Mouse (Mus musculus) embryonic facial prominence, embryonic 14.5 days (tissue): Measurements from ENCODE around the gene Rnf138rt1. TPM values are rescaled to one million over a fixed set of nuclear protein-coding genes. Genes with fewer than 3 reads are reported as not detected.

ENCODE experiments used
- ATAC-seq: fragments of 200-750 bp; cut with Nextera tagmentation; 2 replicates; pipeline ENCODE4 v1.8.0; 2017; ENCODE audit warnings: low read depth, moderate number of reproducible peaks, moderate TSS enrichment
- DNase-seq: peaks from one replicate; pipeline ENCODE4 v3.0.0-alpha.2; 2015; ENCODE audit warnings: low spot score
- H3K27ac ChIP-seq: fragments of 300-500 bp; sonication (generic); replicated peaks from 2 replicates; pipeline ENCODE4 v1.5.1; 2014; ENCODE audit warnings: low read depth, mild to moderate bottlenecking, low read length, moderate library complexity
- H3K27me3 ChIP-seq: fragments of 300-500 bp; sonication (generic); replicated peaks from 2 replicates; pipeline ENCODE4 v1.6.1; 2014; ENCODE audit warnings: low read length; ENCODE audit not compliant: control insufficient read depth, insufficient read depth
- H3K36me3 ChIP-seq: fragments of 300-500 bp; sonication (generic); 2 replicates; pipeline ENCODE4 v1.6.1; 2014; ENCODE audit warnings: low read length, mixed read lengths; ENCODE audit not compliant: control insufficient read depth, insufficient read depth
- H3K4me1 ChIP-seq: fragments of 300-500 bp; sonication (generic); 2 replicates; pipeline ENCODE4 v1.6.1; 2014; ENCODE audit warnings: antibody characterized with exemption, low read length; ENCODE audit not compliant: control insufficient read depth, insufficient read depth
- H3K4me2 ChIP-seq: fragments of 300-500 bp; sonication (generic); 2 replicates; pipeline ENCODE4 v1.6.1; 2014; ENCODE audit warnings: low read depth, mild to moderate bottlenecking, low read length, moderate library complexity, mixed read lengths
- H3K4me3 ChIP-seq: fragments of 300-500 bp; sonication (generic); 2 replicates; pipeline ENCODE4 v1.5.1; 2014; ENCODE audit warnings: low read depth, mild to moderate bottlenecking, low read length
- H3K9ac ChIP-seq: fragments of 300-500 bp; sonication (generic); 2 replicates; pipeline ENCODE4 v1.6.1; 2014; ENCODE audit warnings: low read depth, mild to moderate bottlenecking, low read length, moderate library complexity, mixed read lengths
- H3K9me3 ChIP-seq: fragments of 300-500 bp; sonication (generic); 2 replicates; pipeline ENCODE4 v1.6.1; 2016; ENCODE audit warnings: low read length; ENCODE audit not compliant: control insufficient read depth
- WGBS: fragments of 180-500 bp; shearing (Covaris S2); extraction: QIAGEN DNeasy Blood & Tissue Kit; methylation state at CpG from one replicate; pipeline ENCODE4 v1.1.7; 2014; 5-methylcytosine and 5-hydroxymethylcytosine counted together
- polyA plus RNA-seq: library from polyadenylated mRNA; unstranded; fragments of >200 nt; fragmentation: Nextera tagmentation; extraction: Ambion mirVana; gene quantifications from 2 replicates; pipeline ENCODE4 v1.2.1, GENCODE M21; 2014

The Rnf138rt1 gene
- polyA plus RNA-seq, 1 experiment from 2014 or later = 0.14 TPM

GRCm38 (mm10) chrX:163723630-163724029 lies 37.5 kb downstream of the Rnf138rt1 start:
- H3K4me3 ChIP-seq = no peak overlapping the region; the same call in 1 of the 2 replicates
- DNase-seq (peak; percentile 46), ATAC-seq (no peak)
- no peaks in the 10 kb centered on the region for H3K4me1 ChIP-seq
- peaks cover 4% of the 10 kb centered on the region; the same call in 1 of the 2 replicates for H3K27me3 ChIP-seq
- no peak overlapping the region for H3K9ac ChIP-seq
- H3K36me3 ChIP-seq = no peaks in the 10 kb centered on the region
- no peak overlapping the region for H3K27ac ChIP-seq
- H3K4me2 ChIP-seq = peak overlapping the region; percentile 18; the same call in 1 of the 2 replicates
- H3K9me3 ChIP-seq = no peaks in the 10 kb centered on the region

DNA sequence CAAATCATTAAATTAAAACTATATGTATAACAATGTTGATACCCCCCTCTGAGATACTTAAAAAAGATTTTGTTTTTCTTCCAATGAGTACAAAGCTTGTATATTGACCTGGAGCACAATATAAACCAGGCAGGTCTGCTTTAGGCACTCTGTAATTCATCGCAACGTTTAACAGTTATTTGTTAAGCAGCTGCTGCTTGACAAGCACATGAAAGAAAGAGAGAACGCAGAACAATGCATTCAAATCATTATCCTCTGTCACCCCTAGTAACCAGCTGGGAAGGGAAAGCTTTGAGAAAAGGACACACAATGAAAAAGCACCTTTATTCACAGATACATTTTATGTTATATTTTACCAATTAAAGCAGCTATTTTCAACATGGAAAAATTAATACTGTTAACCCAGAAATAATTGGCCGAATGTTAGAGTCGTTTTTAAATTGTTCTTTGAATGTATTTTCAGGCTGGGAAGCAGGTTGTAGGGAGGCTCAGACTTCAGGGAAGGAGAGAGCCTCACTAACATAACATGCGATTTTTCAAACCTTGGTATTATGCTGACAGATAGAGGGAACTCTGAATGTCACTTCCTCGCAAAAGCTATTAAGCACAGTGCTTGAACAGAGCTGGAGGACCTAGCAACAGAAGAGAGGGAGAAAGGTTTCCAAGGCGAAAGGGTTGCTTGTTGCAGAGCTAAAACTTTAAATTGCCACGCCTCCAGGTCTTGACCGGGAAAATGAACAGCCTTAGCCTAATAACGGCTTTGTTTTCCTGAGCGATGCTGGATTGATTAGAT lies 38.1 kb downstream of the Rnf138rt1 start:
- DNase-seq (peak; percentile 1), ATAC-seq (no peak)
- 46% methylated on average over 12 of the region's 12 CpGs for WGBS
- Histone ChIP-seq H3K27ac (no peak overlapping the region), H3K9me3 (no peaks in the 10 kb centered on the region), H3K4me3 (no peak overlapping the region; the same call in 1 of the 2 replicates), H3K4me2 (peak overlapping the region; percentile 18; the same call in 1 of the 2 replicates), H3K27me3 (peaks cover 4% of the 10 kb centered on the region; the same call in 1 of the 2 replicates), H3K9ac (no peak overlapping the region), H3K4me1 (no peaks in the 10 kb centered on the region), H3K36me3 (no peaks in the 10 kb centered on the region)

DNA sequence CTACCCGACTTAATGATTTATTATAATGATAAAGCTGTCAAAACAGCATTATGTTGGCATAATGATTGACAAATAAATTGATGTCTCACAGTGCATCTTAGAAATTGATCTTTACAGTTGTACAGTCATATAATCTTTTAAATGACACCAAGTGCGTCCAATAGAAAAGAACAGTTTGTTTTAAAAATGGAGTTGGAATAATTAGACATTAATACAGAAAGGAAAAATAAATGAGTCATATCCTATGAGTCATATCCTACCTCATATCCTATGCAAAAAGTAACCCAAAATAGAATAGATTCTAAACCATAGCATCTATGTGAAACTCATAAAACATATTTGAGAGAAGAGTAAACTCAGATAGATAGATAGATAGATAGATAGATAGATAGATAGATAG lies 40.5 kb downstream of the Rnf138rt1 start:
- Histone ChIP-seq H3K4me3 (no peak overlapping the region), H3K9me3 (no peaks in the 10 kb centered on the region), H3K36me3 (no peaks in the 10 kb centered on the region), H3K9ac (no peak overlapping the region), H3K4me2 (no peak overlapping the region), H3K27ac (no peak overlapping the region), H3K27me3 (0 out of 2 replicates have a peak, but pooled peaks cover 4% of the 10 kb centered on the region), H3K4me1 (no peaks in the 10 kb centered on the region)
- ATAC-seq = no peak
- 58% methylated on average over 2 of the region's 2 CpGs for WGBS
- DNase-seq = no peak

Other genes with a start within 250 kb of the Rnf138rt1 start
- gene Grpr, start 211.7 kb downstream of the Rnf138rt1 start, polyA plus RNA-seq = 0.60 and 0.77 TPM in 2 replicates
- gene Ap1s2, start 147.7 kb upstream of the Rnf138rt1 start, polyA plus RNA-seq = 32.6 and 38.1 TPM in 2 replicates
- 43.0 and 44.2 TPM in 2 replicates for gene Zrsr2, start 197.3 kb upstream of the Rnf138rt1 start, polyA plus RNA-seq